Mouse (Mus musculus) midbrain, embryonic 13.5 days (tissue): ENCODE results near the gene Blvrb. TPM values are rescaled to one million over a fixed set of nuclear protein-coding genes. Genes with fewer than 3 reads are reported as not detected.

Experiments
- ATAC-seq: fragments of 200-750 bp; cut with Nextera tagmentation; 2 replicates; pipeline ENCODE4 v1.8.0; 2017; ENCODE audit warnings: mild to moderate bottlenecking, moderate TSS enrichment, moderate library complexity
- H3K27ac ChIP-seq: fragments of 300-500 bp; sonication (generic); 2 replicates; pipeline ENCODE4 v1.5.1; 2015; ENCODE audit warnings: inconsistent platforms, mild to moderate bottlenecking, moderate library complexity
- H3K27me3 ChIP-seq: fragments of 300-500 bp; sonication (generic); 2 replicates; pipeline ENCODE4 v1.6.1; 2015; ENCODE audit warnings: mild to moderate bottlenecking, inconsistent platforms
- H3K36me3 ChIP-seq: fragments of 300-500 bp; sonication (generic); 2 replicates; pipeline ENCODE4 v1.6.1; 2015; ENCODE audit warnings: mild to moderate bottlenecking, inconsistent platforms
- H3K4me1 ChIP-seq: fragments of 300-500 bp; sonication (generic); replicated peaks from 2 replicates; pipeline ENCODE4 v1.6.1; 2015; ENCODE audit warnings: inconsistent platforms
- H3K4me2 ChIP-seq: fragments of 300-500 bp; sonication (generic); replicated peaks from 2 replicates; pipeline ENCODE4 v1.6.1; 2015; ENCODE audit warnings: moderate library complexity, mild to moderate bottlenecking, inconsistent platforms
- H3K4me3 ChIP-seq: fragments of 300-500 bp; sonication (generic); replicated peaks from 2 replicates; pipeline ENCODE4 v1.5.1; 2015; ENCODE audit warnings: mild to moderate bottlenecking, inconsistent platforms
- H3K9ac ChIP-seq: fragments of 300-500 bp; sonication (generic); replicated peaks from 2 replicates; pipeline ENCODE4 v1.6.1; 2015; ENCODE audit warnings: mild to moderate bottlenecking, inconsistent platforms
- H3K9me3 ChIP-seq: fragments of 300-500 bp; sonication (generic); 2 replicates; pipeline ENCODE4 v1.6.1; 2016; ENCODE audit warnings: mild to moderate bottlenecking, inconsistent platforms
- WGBS: fragments of 180-500 bp; shearing (Covaris S2); methylation state at CpG from one replicate; pipeline ENCODE4 v1.1.7; 2015; 5-methylcytosine and 5-hydroxymethylcytosine counted together
- polyA plus RNA-seq: library from polyadenylated mRNA; unstranded; fragments of >200 nt; fragmentation: Nextera tagmentation; extraction: Ambion mirVana; gene quantifications from 2 replicates; pipeline ENCODE4 v1.2.1, GENCODE M21; 2015

The Blvrb gene
- polyA plus RNA-seq, 1 experiment from 2014 or later = 16.1 TPM

GRCm38 (mm10) chr7:27473835-27474489 is 26.2 kb downstream of the Blvrb start:
- H3K27me3 ChIP-seq = no peaks in the 10 kb centered on the region
- peak overlapping the region; percentile 88 for H3K27ac ChIP-seq
- no peaks in the 10 kb centered on the region for H3K9me3 ChIP-seq
- peaks cover 15% of the 10 kb centered on the region for H3K36me3 ChIP-seq
- peak overlapping the region; percentile 69 for H3K9ac ChIP-seq
- peaks cover 7% of the 10 kb centered on the region; the same call in 1 of the 2 replicates for H3K4me1 ChIP-seq
- ATAC-seq = no peak
- peak overlapping the region; percentile 78 for H3K4me2 ChIP-seq
- WGBS = under 1% methylated on average over 34 of the region's 34 CpGs
- peak overlapping the region; percentile 66 for H3K4me3 ChIP-seq

DNA sequence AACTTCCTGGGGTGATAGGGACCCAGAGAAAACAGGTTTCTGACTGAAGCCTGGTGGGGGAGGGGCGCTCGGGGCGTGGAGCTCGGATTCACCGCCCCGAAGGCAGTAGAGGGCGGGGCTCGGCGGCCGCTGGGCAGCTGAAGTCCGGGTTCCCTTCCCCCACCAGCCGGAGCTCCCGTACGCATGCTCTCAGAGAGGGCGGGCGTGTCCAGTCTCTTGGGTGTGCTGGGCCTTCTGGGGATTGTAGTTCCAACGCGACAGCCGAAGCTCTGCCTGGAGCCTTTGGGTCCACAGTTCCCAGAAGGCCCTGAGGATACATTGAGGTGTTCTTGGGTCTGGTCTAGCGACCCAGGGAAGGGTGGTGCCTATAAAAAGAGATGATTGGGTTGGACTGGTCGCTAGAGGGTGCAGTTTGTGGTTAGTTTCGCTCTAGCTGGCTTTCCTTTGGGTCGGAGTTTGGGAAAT is 26.7 kb downstream of the Blvrb start:
- H3K27me3 ChIP-seq = no peaks in the 10 kb centered on the region

DNA sequence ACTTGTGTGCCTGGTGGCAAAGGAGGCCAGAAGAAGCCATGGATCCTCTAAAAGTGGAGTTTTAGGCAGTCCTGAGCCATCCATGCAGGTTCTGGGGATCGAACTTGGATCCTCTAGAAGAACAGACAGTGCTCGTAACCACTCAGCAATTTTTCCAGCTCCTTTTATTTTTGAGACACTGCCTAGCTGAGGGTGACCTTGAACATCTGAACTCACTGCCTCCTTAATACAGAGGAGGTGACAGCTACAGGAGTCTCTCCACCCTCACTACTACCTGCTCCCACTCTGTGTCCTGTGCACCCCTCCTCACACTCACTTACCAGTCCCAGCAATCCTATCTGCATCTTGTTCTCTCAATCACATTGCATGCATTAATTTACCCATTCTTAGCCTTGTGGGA is 27.8 kb downstream of the Blvrb start:
- no peak overlapping the region for H3K4me2 ChIP-seq
- 95% methylated on average over 2 of the region's 2 CpGs for WGBS

More for the DNA sequence above, 26.7 kb downstream of the Blvrb start:
- Histone ChIP-seq H3K9ac (peak overlapping the region; percentile 69), H3K4me1 (peaks cover 7% of the 10 kb centered on the region; the same call in 1 of the 2 replicates), H3K9me3 (no peaks in the 10 kb centered on the region), H3K27ac (peak overlapping the region; percentile 88), H3K4me2 (peak overlapping the region; percentile 78), H3K4me3 (peak overlapping the region; percentile 66), H3K36me3 (peaks cover 15% of the 10 kb centered on the region)
- peak; percentile 94 for ATAC-seq
- 0% methylated on average over 23 of the region's 23 CpGs for WGBS

GRCm38 (mm10) chr7:27476098-27476635 is 28.4 kb downstream of the Blvrb start:
- Histone ChIP-seq H3K4me3 (no peak overlapping the region), H3K27ac (no peak overlapping the region), H3K4me1 (peaks cover 12% of the 10 kb centered on the region), H3K4me2 (no peak overlapping the region), H3K27me3 (no peaks in the 10 kb centered on the region), H3K9me3 (no peaks in the 10 kb centered on the region), H3K9ac (peak overlapping the region; percentile 28; the same call in 1 of the 2 replicates), H3K36me3 (peaks cover 15% of the 10 kb centered on the region)
- ATAC-seq = no peak
- 94% methylated on average over 14 of the region's 14 CpGs for WGBS

More for the DNA sequence above, 27.8 kb downstream of the Blvrb start:
- Histone ChIP-seq H3K36me3 (peaks cover 15% of the 10 kb centered on the region), H3K4me1 (peaks cover 8% of the 10 kb centered on the region), H3K9ac (peak overlapping the region; percentile 28; the same call in 1 of the 2 replicates), H3K9me3 (no peaks in the 10 kb centered on the region), H3K27ac (no peak overlapping the region), H3K27me3 (no peaks in the 10 kb centered on the region), H3K4me3 (no peak overlapping the region)
- ATAC-seq = no peak

GRCm38 (mm10) chr7:27478561-27478960 is 30.8 kb downstream of the Blvrb start:
- no peaks in the 10 kb centered on the region for H3K27me3 ChIP-seq
- 85% methylated on average over 7 of the region's 7 CpGs for WGBS
- no peak overlapping the region for H3K4me2 ChIP-seq
- H3K9ac ChIP-seq = no peak overlapping the region
- H3K36me3 ChIP-seq = peaks cover 15% of the 10 kb centered on the region
- H3K4me1 ChIP-seq = peaks cover 21% of the 10 kb centered on the region
- H3K9me3 ChIP-seq = no peaks in the 10 kb centered on the region
- ATAC-seq = no peak
- no peak overlapping the region for H3K4me3 ChIP-seq
- H3K27ac ChIP-seq = no peak overlapping the region

- no peak overlapping the region for H3K9ac ChIP-seq
- no peak overlapping the region for H3K4me2 ChIP-seq
- no peak overlapping the region for H3K4me3 ChIP-seq
- ATAC-seq = no peak
- no peaks in the 10 kb centered on the region for H3K9me3 ChIP-seq
- 78% methylated on average over 1 of the region's 1 CpGs for WGBS
- no peaks in the 10 kb centered on the region for H3K27me3 ChIP-seq
- H3K27ac ChIP-seq = no peak overlapping the region
- H3K4me1 ChIP-seq = peaks cover 21% of the 10 kb centered on the region
- H3K36me3 ChIP-seq = peaks cover 15% of the 10 kb centered on the region
These were observed 32.0 kb downstream of the Blvrb start for GRCm38 (mm10) chr7:27479750-27480149.

DNA sequence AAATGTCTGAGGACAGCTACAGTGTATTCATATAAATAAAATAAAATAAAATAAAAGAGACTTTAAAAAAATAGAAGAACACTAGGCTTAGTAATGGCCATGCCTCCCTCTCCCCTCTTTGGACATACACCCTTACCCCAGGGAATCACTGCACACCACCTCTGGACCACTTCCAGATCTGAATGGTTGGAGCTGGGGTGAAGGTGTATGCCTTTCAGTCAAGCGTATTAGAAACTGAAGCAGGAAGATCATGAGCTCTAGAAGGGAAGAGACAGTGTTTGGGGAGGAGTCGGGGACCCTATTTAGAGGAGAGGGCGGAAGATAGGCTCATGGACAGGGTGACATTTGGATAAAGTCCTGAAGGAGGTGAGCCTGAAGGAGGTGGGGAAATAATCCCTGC is 32.7 kb downstream of the Blvrb start:
- no peak overlapping the region for H3K4me3 ChIP-seq
- H3K9ac ChIP-seq = no peak overlapping the region
- peaks cover 14% of the 10 kb centered on the region for H3K4me1 ChIP-seq
- H3K9me3 ChIP-seq = no peaks in the 10 kb centered on the region
- no peak for ATAC-seq
- WGBS = 67% methylated on average over 3 of the region's 3 CpGs
- H3K27ac ChIP-seq = no peak overlapping the region
- peaks cover 15% of the 10 kb centered on the region for H3K36me3 ChIP-seq
- H3K27me3 ChIP-seq = peaks cover 4% of the 10 kb centered on the region; the same call in 1 of the 2 replicates
- H3K4me2 ChIP-seq = no peak overlapping the region

- peak overlapping the region; percentile 60 for H3K4me2 ChIP-seq
- peaks cover 7% of the 10 kb centered on the region; the same call in 1 of the 2 replicates for H3K27me3 ChIP-seq
- no peak overlapping the region for H3K27ac ChIP-seq
- ATAC-seq = peak; percentile 61
- H3K4me3 ChIP-seq = peak overlapping the region; percentile 33
- 13% methylated on average over 11 of the region's 11 CpGs for WGBS
- H3K9me3 ChIP-seq = no peaks in the 10 kb centered on the region
- peaks cover 15% of the 10 kb centered on the region for H3K36me3 ChIP-seq
- H3K9ac ChIP-seq = peak overlapping the region; percentile 60; the same call in 1 of the 2 replicates
- peaks cover 14% of the 10 kb centered on the region for H3K4me1 ChIP-seq
These were observed 33.3 kb downstream of the Blvrb start for GRCm38 (mm10) chr7:27480927-27481626.

- WGBS = 0% methylated on average over 10 of the region's 12 CpGs
- Histone ChIP-seq H3K27ac (no peak overlapping the region), H3K9me3 (no peaks in the 10 kb centered on the region), H3K27me3 (peaks cover 7% of the 10 kb centered on the region; the same call in 1 of the 2 replicates), H3K4me2 (peak overlapping the region; percentile 60), H3K9ac (peak overlapping the region; percentile 60; the same call in 1 of the 2 replicates), H3K4me1 (peaks cover 18% of the 10 kb centered on the region), H3K4me3 (peak overlapping the region; percentile 33), H3K36me3 (peaks cover 10% of the 10 kb centered on the region)
- peak; percentile 65 for ATAC-seq
These were observed 33.8 kb downstream of the Blvrb start for GRCm38 (mm10) chr7:27481627-27481969.

- Histone ChIP-seq H3K4me2 (no peak overlapping the region), H3K4me1 (peaks cover 29% of the 10 kb centered on the region), H3K27ac (no peak overlapping the region), H3K27me3 (peaks cover 9% of the 10 kb centered on the region; the same call in 1 of the 2 replicates), H3K9me3 (no peaks in the 10 kb centered on the region), H3K4me3 (no peak overlapping the region), H3K36me3 (no peaks in the 10 kb centered on the region), H3K9ac (no peak overlapping the region)
- WGBS = 88% methylated on average over 4 of the region's 4 CpGs
- no peak for ATAC-seq
These were observed 36.1 kb downstream of the Blvrb start for GRCm38 (mm10) chr7:27483860-27484259.

- peak overlapping the region; percentile 59 for H3K4me2 ChIP-seq
- no peaks in the 10 kb centered on the region for H3K9me3 ChIP-seq
- H3K27me3 ChIP-seq = peaks cover 23% of the 10 kb centered on the region; the same call in 1 of the 2 replicates
- peak overlapping the region; percentile 69 for H3K4me3 ChIP-seq
- peak overlapping the region; percentile 86; the same call in 1 of the 2 replicates for H3K27ac ChIP-seq
- no peaks in the 10 kb centered on the region for H3K36me3 ChIP-seq
- peaks cover 30% of the 10 kb centered on the region for H3K4me1 ChIP-seq
- peak overlapping the region; percentile 49; the same call in 1 of the 2 replicates for H3K9ac ChIP-seq
- ATAC-seq = peak; percentile 28
- 6% methylated on average over 13 of the region's 13 CpGs for WGBS
These were observed 38.5 kb downstream of the Blvrb start for GRCm38 (mm10) chr7:27486102-27486769.
